Mouse (Mus musculus) liver, embryonic 15.5 days (tissue): ENCODE data around the gene Aurkaip1. TPM values are rescaled to one million over a fixed set of nuclear protein-coding genes. Genes with fewer than 3 reads are reported as not detected.

Source experiments
- ATAC-seq: fragments of 200-750 bp; cut with Nextera tagmentation; 2 replicates; pipeline ENCODE4 v1.8.0; 2017; ENCODE audit warnings: moderate number of reproducible peaks, mild to moderate bottlenecking, moderate library complexity; ENCODE audit not compliant: insufficient read depth
- H3K27ac ChIP-seq: fragments of 300-500 bp; sonication (generic); replicated peaks from 2 replicates; pipeline ENCODE4 v1.5.1; 2015; ENCODE audit warnings: mild to moderate bottlenecking, inconsistent platforms
- H3K27me3 ChIP-seq: fragments of 300-500 bp; sonication (generic); 2 replicates; pipeline ENCODE4 v1.6.1; 2015; ENCODE audit warnings: mild to moderate bottlenecking, inconsistent platforms
- H3K36me3 ChIP-seq: fragments of 300-500 bp; sonication (generic); replicated peaks from 2 replicates; pipeline ENCODE4 v1.6.1; 2015; ENCODE audit warnings: moderate library complexity, mild to moderate bottlenecking, inconsistent platforms
- H3K4me1 ChIP-seq: fragments of 300-500 bp; sonication (generic); replicated peaks from 2 replicates; pipeline ENCODE4 v1.6.1; 2015; ENCODE audit warnings: inconsistent platforms
- H3K4me2 ChIP-seq: fragments of 300-500 bp; sonication (generic); 2 replicates; pipeline ENCODE4 v1.6.1; 2015; ENCODE audit warnings: moderate library complexity, mild to moderate bottlenecking, inconsistent platforms
- H3K4me3 ChIP-seq: fragments of 300-500 bp; sonication (generic); replicated peaks from 2 replicates; pipeline ENCODE4 v1.5.1; 2015; ENCODE audit warnings: mild to moderate bottlenecking, inconsistent platforms
- H3K9ac ChIP-seq: fragments of 300-500 bp; sonication (generic); 2 replicates; pipeline ENCODE4 v1.6.1; 2015; ENCODE audit warnings: moderate library complexity, mild to moderate bottlenecking, inconsistent platforms
- H3K9me3 ChIP-seq: fragments of 300-500 bp; sonication (generic); replicated peaks from 2 replicates; pipeline ENCODE4 v1.6.1; 2016; ENCODE audit warnings: inconsistent platforms
- WGBS: fragments of 180-500 bp; shearing (Covaris S2); methylation state at CpG from one replicate; pipeline ENCODE4 v1.1.7; 2015; ENCODE audit warnings: mixed read lengths; ENCODE audit not compliant: insufficient replicate concordance; 5-methylcytosine and 5-hydroxymethylcytosine counted together
- polyA plus RNA-seq: library from polyadenylated mRNA; unstranded; fragments of >200 nt; fragmentation: Nextera tagmentation; extraction: Ambion mirVana; gene quantifications from 2 replicates; pipeline ENCODE4 v1.2.1, GENCODE M21; 2015

The Aurkaip1 gene
- polyA plus RNA-seq, 1 experiment from 2014 or later: 108 TPM

DNA sequence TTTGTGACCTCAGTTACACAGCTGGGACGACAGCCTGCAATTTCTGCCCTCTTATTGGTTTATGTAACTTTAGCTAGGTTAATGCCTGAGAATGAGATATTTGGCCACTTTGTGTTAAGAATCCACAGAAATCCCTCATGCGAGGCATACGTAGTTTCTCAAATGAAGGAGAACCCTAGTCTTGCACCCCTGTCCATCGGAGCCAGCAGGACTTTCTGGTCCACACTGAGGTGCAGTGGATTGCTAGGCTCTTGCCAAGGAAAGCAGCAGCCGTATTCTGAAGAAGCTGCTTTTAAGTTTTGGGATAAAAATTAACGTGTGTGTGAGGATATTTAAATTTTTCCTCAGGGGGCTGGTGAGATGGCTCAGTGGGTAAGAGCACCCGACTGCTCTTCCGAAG is 476 bp upstream of the Aurkaip1 start:
- 49% methylated on average over 8 of the region's 8 CpGs for WGBS
- Histone ChIP-seq H3K9me3 (no peaks in the 10 kb centered on the region), H3K27ac (peak overlapping the region; percentile 93), H3K27me3 (no peaks in the 10 kb centered on the region), H3K4me3 (peak overlapping the region; percentile 93), H3K4me1 (peaks cover 33% of the 10 kb centered on the region), H3K36me3 (peaks cover 38% of the 10 kb centered on the region), H3K4me2 (peak overlapping the region; percentile 90), H3K9ac (peak overlapping the region; percentile 89; the same call in 1 of the 2 replicates)
- no peak for ATAC-seq

DNA sequence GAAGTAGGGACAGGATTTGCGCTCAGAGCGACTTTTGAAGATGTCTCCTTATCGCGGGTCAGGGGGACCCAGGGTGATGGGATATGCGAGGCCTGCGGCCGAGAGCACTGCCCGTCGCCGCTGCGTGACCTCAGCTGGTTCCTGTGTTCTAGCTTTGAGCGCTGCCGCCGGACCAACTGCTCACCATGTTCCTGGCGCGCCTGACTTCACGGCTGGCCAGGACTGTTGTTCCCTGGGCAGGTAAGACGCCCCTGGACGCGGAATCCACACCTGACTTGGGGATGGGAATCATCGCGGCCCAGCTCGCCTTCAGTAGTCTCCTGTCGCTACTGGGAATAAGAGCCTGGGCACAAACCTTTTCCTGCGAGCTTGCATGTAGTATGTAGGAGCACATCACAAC is 759 bp downstream of the Aurkaip1 start:
- Histone ChIP-seq H3K27me3 (no peaks in the 10 kb centered on the region), H3K4me3 (peak overlapping the region; percentile 93), H3K36me3 (peaks cover 29% of the 10 kb centered on the region), H3K9me3 (no peaks in the 10 kb centered on the region), H3K4me2 (peak overlapping the region; percentile 90), H3K27ac (peak overlapping the region; percentile 93), H3K4me1 (peaks cover 33% of the 10 kb centered on the region), H3K9ac (peak overlapping the region; percentile 89)
- ATAC-seq: peak; percentile 19
- WGBS: under 1% methylated on average over 25 of the region's 25 CpGs

DNA sequence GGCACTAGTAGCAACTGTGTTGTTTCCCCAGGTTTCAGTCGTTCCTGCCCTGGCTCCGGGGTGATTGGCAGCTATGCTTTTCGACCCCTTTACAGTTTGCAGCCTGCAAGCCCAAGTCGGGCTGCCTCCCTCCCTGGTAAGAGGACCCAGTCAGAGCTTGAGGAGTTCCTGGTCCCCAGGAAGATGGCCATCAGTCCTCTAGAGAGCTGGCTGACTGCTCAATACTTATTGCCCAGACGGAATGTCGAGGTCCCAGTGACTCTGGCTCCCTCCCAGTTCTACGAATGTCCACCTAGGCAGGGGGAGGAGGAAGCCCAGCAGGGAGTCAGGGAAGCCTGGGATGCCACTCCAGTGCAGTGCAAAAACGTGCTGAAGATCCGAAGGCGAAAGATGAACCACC is 1.2 kb downstream of the Aurkaip1 start:
- Histone ChIP-seq H3K4me1 (peaks cover 34% of the 10 kb centered on the region), H3K27ac (peak overlapping the region; percentile 93), H3K27me3 (no peaks in the 10 kb centered on the region), H3K36me3 (peaks cover 24% of the 10 kb centered on the region), H3K9ac (peak overlapping the region; percentile 89), H3K9me3 (no peaks in the 10 kb centered on the region), H3K4me2 (peak overlapping the region; percentile 90), H3K4me3 (peak overlapping the region; percentile 93)
- no peak for ATAC-seq
- WGBS: 44% methylated on average over 10 of the region's 10 CpGs

DNA sequence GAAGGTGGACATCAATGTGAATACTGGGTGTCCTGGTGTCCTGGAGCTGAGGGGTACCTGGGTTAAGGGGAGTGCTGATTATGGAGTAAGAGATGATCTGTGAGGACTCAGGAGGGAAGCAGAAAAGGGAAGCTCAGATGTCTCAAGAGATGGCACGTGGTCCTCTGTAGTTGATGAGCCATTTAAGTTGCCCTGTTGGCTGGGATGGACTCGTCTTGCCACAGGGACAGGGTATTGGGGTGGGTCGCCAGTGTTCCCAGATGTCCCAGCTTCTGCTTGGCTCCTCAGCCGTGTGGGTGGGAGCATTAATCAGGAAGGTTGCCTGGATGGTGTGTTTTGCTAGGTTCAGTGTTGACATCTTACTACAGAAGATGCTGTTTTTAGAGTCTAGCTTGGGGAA is 2.2 kb downstream of the Aurkaip1 start:
- Histone ChIP-seq H3K27ac (no peak overlapping the region; the same call in 1 of the 2 replicates), H3K36me3 (peaks cover 15% of the 10 kb centered on the region), H3K4me2 (peak overlapping the region; percentile 90), H3K9me3 (no peaks in the 10 kb centered on the region), H3K9ac (0 out of 2 replicates have a peak overlapping the region, but pooled peaks have one; percentile 6), H3K27me3 (no peaks in the 10 kb centered on the region), H3K4me1 (peaks cover 40% of the 10 kb centered on the region), H3K4me3 (0 out of 2 replicates have a peak overlapping the region, but pooled peaks have one; percentile 93)
- no peak for ATAC-seq
- WGBS: 68% methylated on average over 4 of the region's 4 CpGs

DNA sequence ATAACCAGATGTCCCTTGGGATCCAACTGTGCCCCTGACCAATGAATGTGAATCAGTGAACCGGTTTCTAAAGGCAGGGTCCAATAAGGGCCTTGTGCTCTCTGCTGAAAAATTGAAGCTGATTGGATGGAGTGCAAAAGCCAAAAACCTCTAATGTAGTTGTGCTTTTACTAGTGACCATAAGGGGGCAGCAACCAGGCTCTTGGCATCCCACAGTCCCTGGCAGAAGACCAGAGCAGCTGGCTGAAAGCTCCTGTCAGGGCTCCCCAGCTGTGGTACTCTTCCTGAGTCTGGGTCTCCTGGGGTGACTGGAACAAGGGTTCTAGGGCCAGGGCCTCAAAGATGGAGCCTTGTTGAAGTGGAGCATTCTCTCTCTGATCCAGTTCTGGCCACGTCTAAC is 2.8 kb downstream of the Aurkaip1 start:
- Histone ChIP-seq H3K4me3 (no peak overlapping the region; the same call in 1 of the 2 replicates), H3K4me1 (peaks cover 40% of the 10 kb centered on the region), H3K27ac (no peak overlapping the region), H3K4me2 (no peak overlapping the region), H3K27me3 (no peaks in the 10 kb centered on the region), H3K9me3 (no peaks in the 10 kb centered on the region), H3K9ac (0 out of 2 replicates have a peak overlapping the region, but pooled peaks have one; percentile 6), H3K36me3 (peaks cover 11% of the 10 kb centered on the region)
- WGBS: 41% methylated on average over 2 of the region's 2 CpGs
- ATAC-seq: no peak

DNA sequence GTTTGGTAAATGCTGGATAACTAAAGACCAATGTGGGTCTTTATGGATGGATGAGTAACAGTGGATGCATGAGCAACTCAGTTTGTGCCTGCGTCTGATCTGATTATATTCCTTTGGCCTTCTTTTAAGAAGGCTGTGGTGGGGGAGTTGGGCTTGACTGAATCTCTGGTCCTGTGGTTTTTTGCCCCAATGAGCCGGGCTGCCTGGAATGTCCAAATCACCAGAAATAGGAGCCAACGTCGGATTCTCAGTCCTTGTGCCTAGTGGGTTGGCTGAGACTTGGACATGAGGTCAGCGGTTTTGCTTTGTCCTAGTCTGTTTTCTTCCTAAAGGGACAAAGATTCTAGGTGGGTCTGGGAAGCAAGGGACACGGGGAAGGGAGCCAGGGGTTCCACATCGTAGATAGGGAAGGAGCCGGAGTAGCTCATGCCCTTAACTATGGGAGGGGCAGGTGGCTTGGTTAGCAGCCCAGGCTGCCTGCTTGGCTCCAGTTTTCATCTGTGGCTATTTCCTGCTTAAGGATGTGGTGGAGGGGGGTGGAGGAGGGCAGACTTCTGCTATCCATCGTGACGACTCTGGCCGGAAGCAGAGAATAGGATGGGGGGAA is 6.4 kb downstream of the Aurkaip1 start:
- Histone ChIP-seq H3K9me3 (no peaks in the 10 kb centered on the region), H3K9ac (no peak overlapping the region), H3K27ac (0 out of 2 replicates have a peak overlapping the region, but pooled peaks have one; percentile 14), H3K27me3 (peaks cover 31% of the 10 kb centered on the region), H3K36me3 (peaks cover 9% of the 10 kb centered on the region), H3K4me3 (no peak overlapping the region), H3K4me1 (peaks cover 52% of the 10 kb centered on the region), H3K4me2 (no peak overlapping the region)
- 26% methylated on average over 11 of the region's 11 CpGs for WGBS
- no peak for ATAC-seq

DNA sequence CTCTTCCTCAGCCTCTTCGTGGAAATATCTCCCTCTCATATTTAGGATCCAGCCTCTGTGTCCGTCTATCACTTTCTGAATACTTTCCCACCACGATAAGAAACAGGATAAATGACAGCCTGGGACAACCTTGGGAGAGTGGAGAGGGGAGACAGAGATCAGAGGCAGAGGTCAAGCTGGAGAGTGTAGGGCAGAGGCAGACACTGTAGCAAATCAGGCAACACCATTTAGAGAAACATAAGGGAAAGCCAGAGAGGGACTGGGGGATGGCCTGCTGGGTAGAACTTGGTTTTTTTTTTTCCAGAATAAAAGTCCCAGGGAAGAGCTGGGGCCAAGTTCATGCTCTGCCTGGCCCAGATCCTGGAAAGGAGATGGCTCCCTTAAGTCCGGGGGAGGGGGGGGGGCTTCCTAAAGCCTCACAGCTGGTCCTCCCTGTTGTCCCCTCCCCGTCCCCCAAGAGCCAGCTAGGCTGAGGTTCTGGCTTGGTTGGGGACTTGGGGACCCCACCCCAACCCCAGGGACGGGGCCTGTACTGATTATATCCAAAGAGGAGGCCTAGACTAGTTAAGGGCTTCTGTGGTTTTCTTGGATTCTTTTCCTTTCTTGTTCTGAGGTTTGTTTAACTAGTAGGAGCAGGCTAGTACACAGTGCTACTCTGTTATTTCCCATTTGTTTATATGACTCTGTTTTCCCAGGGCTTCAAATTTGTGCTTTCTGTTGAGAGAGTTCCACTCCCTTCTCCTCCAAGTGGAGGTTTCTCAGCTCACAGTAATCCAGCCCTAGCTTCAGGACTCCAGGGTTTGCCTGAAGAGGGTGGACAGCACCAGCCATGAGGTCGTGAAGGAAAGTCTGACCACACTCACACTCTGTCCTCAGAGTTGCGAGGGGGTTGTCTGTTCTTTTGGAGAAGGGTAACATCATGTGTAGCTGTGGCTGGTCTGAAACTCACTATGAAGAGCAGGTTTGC is 7.4 kb downstream of the Aurkaip1 start:
- H3K4me1 ChIP-seq: peaks cover 43% of the 10 kb centered on the region
- WGBS: 47% methylated on average over 8 of the region's 8 CpGs
- no peaks in the 10 kb centered on the region for H3K9me3 ChIP-seq
- peaks cover 40% of the 10 kb centered on the region for H3K27me3 ChIP-seq
- H3K4me3 ChIP-seq: no peak overlapping the region
- ATAC-seq: no peak
- H3K4me2 ChIP-seq: no peak overlapping the region
- no peak overlapping the region for H3K9ac ChIP-seq
- H3K36me3 ChIP-seq: no peaks in the 10 kb centered on the region
- H3K27ac ChIP-seq: peak overlapping the region; percentile 33; the same call in 1 of the 2 replicates

DNA sequence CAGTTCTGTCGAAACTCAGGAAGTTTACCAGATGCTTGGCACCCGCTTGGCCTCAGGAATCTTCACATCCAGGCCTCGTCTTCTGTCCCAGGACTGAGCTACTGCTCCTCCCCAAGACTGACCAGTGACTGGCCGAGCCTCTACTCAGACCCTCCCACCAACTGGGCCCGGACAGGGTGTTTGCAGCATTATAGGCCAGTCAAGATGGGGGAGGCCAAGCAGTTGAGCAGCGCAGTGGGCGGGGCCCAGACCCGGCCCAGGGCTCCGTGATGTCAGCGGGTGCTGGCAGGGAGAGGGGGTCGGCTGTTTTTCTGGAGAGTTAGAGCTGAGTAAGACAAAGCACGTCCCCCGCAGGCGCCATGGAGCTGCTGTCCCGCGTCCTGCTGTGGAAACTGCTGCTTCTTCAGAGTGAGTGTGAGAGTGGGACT is 8.4 kb downstream of the Aurkaip1 start, which contains the start of gene Mxra8:
TSS of gene Mxra8 (plus strand) at position 198 of the 428 bp plus-strand sequence.
- H3K4me3 ChIP-seq: peak within 1 kb of the TSS; percentile 60
- peaks cover 40% of the 10 kb centered on the region for H3K27me3 ChIP-seq
- H3K27ac ChIP-seq: peak within 1 kb of the TSS; percentile 33
- H3K4me1 ChIP-seq: peaks cover 34% of the 10 kb centered on the region
- H3K4me2 ChIP-seq: peak within 1 kb of the TSS; percentile 87
- 0 out of 2 replicates have a peak within 1 kb of the TSS, but pooled peaks have one; percentile 57 for H3K9ac ChIP-seq
- no peaks in the 10 kb centered on the region for H3K9me3 ChIP-seq
- peak; percentile 32 for ATAC-seq
- no peaks in the 10 kb centered on the region for H3K36me3 ChIP-seq
- 28% methylated on average over 16 of the region's 16 CpGs for WGBS

DNA sequence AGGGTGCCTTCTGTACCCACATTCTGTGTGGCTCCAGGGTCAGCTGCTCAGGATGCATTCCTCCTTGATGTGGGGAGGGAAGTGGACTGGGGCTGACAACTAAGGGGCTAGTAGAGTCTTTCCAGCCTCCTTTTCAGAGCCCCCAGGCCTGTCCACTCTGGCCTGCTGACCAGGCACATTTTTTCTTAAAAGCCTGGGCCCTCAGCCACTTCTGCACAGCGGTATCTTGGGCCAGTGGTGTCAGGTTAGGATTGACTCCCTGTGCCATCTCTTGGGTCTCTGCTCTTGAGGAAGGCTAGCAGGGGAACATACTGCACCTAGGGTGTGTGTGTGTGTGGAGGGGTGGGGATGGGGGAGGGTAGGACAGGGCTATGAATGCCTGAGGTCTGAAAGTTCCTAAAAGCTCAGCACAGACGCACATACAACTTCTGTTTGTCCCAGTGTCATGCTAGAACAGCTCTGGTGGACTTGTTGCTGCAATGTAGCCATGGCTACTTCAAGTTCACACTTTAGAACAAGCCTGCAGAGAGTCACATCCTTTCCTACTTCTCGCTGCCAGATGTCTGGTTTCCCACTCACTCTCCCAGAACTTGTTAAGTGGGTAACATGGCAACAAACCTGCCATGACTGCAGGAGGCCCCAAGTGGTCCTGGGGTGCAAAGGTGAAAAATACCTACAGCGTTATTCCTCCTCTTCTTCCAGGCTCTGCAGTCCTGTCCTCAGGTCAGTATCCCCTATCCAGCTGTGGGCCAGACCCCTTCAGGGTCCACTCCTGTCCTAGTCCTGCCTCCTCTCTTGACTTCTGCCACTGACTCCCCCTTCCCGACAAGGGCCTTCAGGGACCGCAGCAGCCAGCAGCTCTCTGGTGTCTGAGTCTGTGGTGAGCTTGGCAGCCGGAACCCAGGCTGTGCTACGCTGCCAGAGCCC is 9.3 kb downstream of the Aurkaip1 start:
- H3K4me1 ChIP-seq: peaks cover 34% of the 10 kb centered on the region
- peak overlapping the region; percentile 60 for H3K4me3 ChIP-seq
- no peaks in the 10 kb centered on the region for H3K9me3 ChIP-seq
- H3K36me3 ChIP-seq: no peaks in the 10 kb centered on the region
- H3K27me3 ChIP-seq: peaks cover 40% of the 10 kb centered on the region
- 26% methylated on average over 8 of the region's 8 CpGs for WGBS
- H3K4me2 ChIP-seq: peak overlapping the region; percentile 87
- no peak overlapping the region; the same call in 1 of the 2 replicates for H3K27ac ChIP-seq
- peak overlapping the region; percentile 57 for H3K9ac ChIP-seq
- no peak for ATAC-seq

DNA sequence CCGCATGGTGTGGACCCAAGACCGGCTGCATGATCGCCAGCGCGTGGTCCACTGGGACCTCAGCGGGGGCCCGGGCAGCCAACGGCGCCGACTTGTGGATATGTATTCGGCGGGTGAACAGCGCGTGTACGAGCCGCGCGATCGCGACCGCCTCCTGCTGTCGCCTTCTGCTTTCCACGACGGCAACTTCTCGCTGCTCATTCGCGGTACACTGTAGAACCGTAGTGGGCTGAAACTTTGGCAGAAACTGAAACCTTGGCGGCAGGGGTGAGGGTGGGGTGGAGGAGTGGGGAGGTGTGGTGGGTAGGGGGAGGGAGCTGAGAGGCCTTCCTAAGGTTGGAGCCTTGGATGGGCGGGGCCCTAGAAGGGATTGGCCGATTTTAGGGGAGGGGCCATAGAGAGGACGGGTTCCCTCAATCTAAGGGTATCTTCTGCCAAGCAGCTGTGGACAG is 10.0 kb downstream of the Aurkaip1 start:
- ATAC-seq: peak; percentile 68
- under 1% methylated on average over 32 of the region's 32 CpGs for WGBS
- peak overlapping the region; percentile 57 for H3K9ac ChIP-seq
- peaks cover 37% of the 10 kb centered on the region for H3K4me1 ChIP-seq
- H3K36me3 ChIP-seq: no peaks in the 10 kb centered on the region
- peak overlapping the region; percentile 87 for H3K4me2 ChIP-seq
- no peaks in the 10 kb centered on the region for H3K9me3 ChIP-seq
- peaks cover 40% of the 10 kb centered on the region for H3K27me3 ChIP-seq
- peak overlapping the region; percentile 60 for H3K4me3 ChIP-seq
- no peak overlapping the region for H3K27ac ChIP-seq
